Mouse (Mus musculus) midbrain, embryonic 11.5 days (tissue): ENCODE data around the gene Rab6a. TPM values are rescaled to one million over a fixed set of nuclear protein-coding genes. Genes with fewer than 3 reads are reported as not detected.
"Not testable (repeated sequence)": the region's sequence is repeated elsewhere in the genome, so short reads cannot be mapped to it uniquely, and the experiment has no call there.

Source experiments
- ATAC-seq: fragments of 200-750 bp; cut with Nextera tagmentation; 2 replicates; pipeline ENCODE4 v1.8.0; 2017; ENCODE audit warnings: moderate TSS enrichment, moderate library complexity; ENCODE audit not compliant: low FRiP score
- DNase-seq: peaks from one replicate; pipeline ENCODE4 v3.0.0; 2015; ENCODE audit warnings: low spot score; ENCODE audit errors: missing footprints
- H3K27ac ChIP-seq: fragments of 300-500 bp; sonication (generic); 2 replicates; pipeline ENCODE4 v1.5.1; 2014; ENCODE audit warnings: low read depth, low read length
- H3K27me3 ChIP-seq: fragments of 300-500 bp; sonication (generic); 2 replicates; pipeline ENCODE4 v1.6.1; 2014; ENCODE audit warnings: mild to moderate bottlenecking, low read length, moderate library complexity, mixed read lengths; ENCODE audit not compliant: control insufficient read depth, insufficient read depth
- H3K36me3 ChIP-seq: fragments of 300-500 bp; sonication (generic); 2 replicates; pipeline ENCODE4 v1.6.1; 2014; ENCODE audit warnings: mild to moderate bottlenecking, low read length, moderate library complexity, mixed read lengths; ENCODE audit not compliant: control insufficient read depth, insufficient read depth
- H3K4me1 ChIP-seq: fragments of 300-500 bp; sonication (generic); 2 replicates; pipeline ENCODE4 v1.6.1; 2014; ENCODE audit warnings: low read length; ENCODE audit not compliant: control insufficient read depth, insufficient read depth
- H3K4me2 ChIP-seq: fragments of 300-500 bp; sonication (generic); 2 replicates; pipeline ENCODE4 v1.6.1; 2014; ENCODE audit warnings: mild to moderate bottlenecking, moderate library complexity
- H3K4me3 ChIP-seq: fragments of 300-500 bp; sonication (generic); 2 replicates; pipeline ENCODE4 v1.5.1; 2014; ENCODE audit warnings: low read depth, low read length
- H3K9ac ChIP-seq: fragments of 300-500 bp; sonication (generic); 2 replicates; pipeline ENCODE4 v1.6.1; 2014; ENCODE audit warnings: low read length
- H3K9me3 ChIP-seq: fragments of 300-500 bp; sonication (generic); 2 replicates; pipeline ENCODE4 v1.6.1; 2016; ENCODE audit warnings: low read length; ENCODE audit not compliant: control insufficient read depth
- WGBS: fragments of 180-500 bp; shearing (Covaris S2); extraction: QIAGEN DNeasy Blood & Tissue Kit; methylation state at CpG from one replicate; pipeline ENCODE4 v1.1.7; 2014; 5-methylcytosine and 5-hydroxymethylcytosine counted together
- polyA plus RNA-seq: library from polyadenylated mRNA; unstranded; fragments of >200 nt; fragmentation: Nextera tagmentation; extraction: Ambion mirVana; gene quantifications from 2 replicates; pipeline ENCODE4 v1.2.1, GENCODE M21; 2014

Gene Rab6a
- 180 and 198 TPM in 2 replicates for polyA plus RNA-seq

- H3K4me2 ChIP-seq: peak within 1 kb of the TSS; percentile 75
- DNase-seq (peak; percentile 99), ATAC-seq (peak; percentile 97)
- H3K4me3 ChIP-seq: peak within 1 kb of the TSS; percentile 99
- H3K27ac ChIP-seq: peak within 1 kb of the TSS; percentile 99
- WGBS: under 1% methylated on average over 99 of the region's 105 CpGs
- peaks cover 6% of the 10 kb centered on the region for H3K4me1 ChIP-seq
- peak within 1 kb of the TSS; percentile 98 for H3K9ac ChIP-seq
- H3K36me3 ChIP-seq: no peaks in the 10 kb centered on the region
- H3K9me3 ChIP-seq: no peaks in the 10 kb centered on the region
- no peaks in the 10 kb centered on the region for H3K27me3 ChIP-seq
These were observed at the start of gene Rab6a for GRCm38 (mm10) chr7:100607214-100608129. Rab6a (plus strand) TSS chr7:100607410.

GRCm38 (mm10) chr7:100559331-100559730, 47.9 kb upstream of the Rab6a start:
- no peaks in the 10 kb centered on the region for H3K36me3 ChIP-seq
- DNase-seq (no peak), ATAC-seq (no peak)
- no peak overlapping the region for H3K27ac ChIP-seq
- no peak overlapping the region for H3K9ac ChIP-seq
- no peak overlapping the region for H3K4me2 ChIP-seq
- H3K9me3 ChIP-seq: no peaks in the 10 kb centered on the region
- H3K4me1 ChIP-seq: peaks cover 9% of the 10 kb centered on the region
- H3K27me3 ChIP-seq: no peaks in the 10 kb centered on the region
- WGBS: 81% methylated on average over 4 of the region's 4 CpGs
- H3K4me3 ChIP-seq: no peak overlapping the region

- 74% methylated on average over 11 of the region's 11 CpGs for WGBS
- DNase-seq (no peak), ATAC-seq (0 out of 2 replicates have a peak, but pooled peaks have one; percentile 38)
- H3K27ac ChIP-seq: peak overlapping the region; percentile 53
- H3K9me3 ChIP-seq: no peaks in the 10 kb centered on the region
- H3K4me2 ChIP-seq: no peak overlapping the region
- H3K36me3 ChIP-seq: no peaks in the 10 kb centered on the region
- H3K4me1 ChIP-seq: no peaks in the 10 kb centered on the region
- no peaks in the 10 kb centered on the region for H3K27me3 ChIP-seq
- no peak overlapping the region for H3K4me3 ChIP-seq
- no peak overlapping the region for H3K9ac ChIP-seq
These were observed 45.2 kb upstream of the Rab6a start for GRCm38 (mm10) chr7:100561861-100562587.

GRCm38 (mm10) chr7:100567238-100567637, 40.0 kb upstream of the Rab6a start:
- H3K4me2 ChIP-seq, H3K9ac ChIP-seq, H3K36me3 ChIP-seq, DNase-seq, H3K4me1 ChIP-seq, ATAC-seq, H3K27ac ChIP-seq, H3K4me3 ChIP-seq, H3K27me3 ChIP-seq, H3K9me3 ChIP-seq: not testable (repeated sequence)
- 71% methylated on average over 5 of the region's 5 CpGs for WGBS

DNA sequence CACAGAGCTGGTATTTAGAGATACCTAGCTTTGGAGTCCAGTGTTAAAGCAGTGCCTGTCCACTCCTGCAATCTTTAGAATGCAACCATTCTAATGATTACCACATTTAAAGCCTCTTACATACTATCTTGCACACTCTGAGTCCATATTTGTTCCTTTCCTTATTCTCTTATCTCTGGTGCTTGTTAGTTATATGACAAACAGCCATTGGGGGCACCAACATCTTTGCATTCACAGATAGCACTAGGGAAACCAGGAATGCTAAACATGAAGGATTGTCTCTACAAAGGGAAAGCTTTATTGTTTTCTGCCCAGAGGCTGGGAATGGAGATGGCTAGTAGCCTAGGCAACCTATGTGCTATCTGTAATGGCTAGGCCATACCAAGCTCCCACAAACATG, 37.3 kb upstream of the Rab6a start:
- ATAC-seq: no peak
- no peak overlapping the region for H3K9ac ChIP-seq

GRCm38 (mm10) chr7:100570930-100571715, 36.1 kb upstream of the Rab6a start:
- H3K4me1 ChIP-seq: no peaks in the 10 kb centered on the region
- DNase-seq (no peak), ATAC-seq (no peak)
- H3K4me2 ChIP-seq: no peak overlapping the region
- H3K36me3 ChIP-seq: no peaks in the 10 kb centered on the region
- H3K4me3 ChIP-seq: no peak overlapping the region
- H3K27me3 ChIP-seq: no peaks in the 10 kb centered on the region
- 87% methylated on average over 3 of the region's 3 CpGs for WGBS
- H3K9me3 ChIP-seq: no peaks in the 10 kb centered on the region
- H3K9ac ChIP-seq: no peak overlapping the region
- no peak overlapping the region for H3K27ac ChIP-seq

More for the DNA sequence above, 37.3 kb upstream of the Rab6a start:
- Histone ChIP-seq H3K9me3 (no peaks in the 10 kb centered on the region), H3K36me3 (no peaks in the 10 kb centered on the region), H3K27ac (no peak overlapping the region), H3K27me3 (no peaks in the 10 kb centered on the region), H3K4me3 (no peak overlapping the region), H3K4me2 (no peak overlapping the region), H3K4me1 (no peaks in the 10 kb centered on the region)
- no peak for DNase-seq

- Histone ChIP-seq H3K4me1 (no peaks in the 10 kb centered on the region), H3K9ac (no peak overlapping the region), H3K9me3 (no peaks in the 10 kb centered on the region), H3K4me2 (no peak overlapping the region), H3K27ac (no peak overlapping the region), H3K27me3 (no peaks in the 10 kb centered on the region), H3K4me3 (no peak overlapping the region), H3K36me3 (no peaks in the 10 kb centered on the region)
- no peak for ATAC-seq
- DNase-seq: no peak
- WGBS: 76% methylated on average over 4 of the region's 4 CpGs
These were observed 35.1 kb upstream of the Rab6a start for GRCm38 (mm10) chr7:100572061-100572460.

- ATAC-seq (no peak), DNase-seq (no peak)
- Histone ChIP-seq H3K9me3 (no peaks in the 10 kb centered on the region), H3K27ac (no peak overlapping the region), H3K36me3 (no peaks in the 10 kb centered on the region), H3K9ac (no peak overlapping the region), H3K27me3 (no peaks in the 10 kb centered on the region), H3K4me1 (no peaks in the 10 kb centered on the region), H3K4me3 (no peak overlapping the region), H3K4me2 (no peak overlapping the region)
- 84% methylated on average over 4 of the region's 4 CpGs for WGBS
These were observed 34.5 kb upstream of the Rab6a start for GRCm38 (mm10) chr7:100572704-100573103.
